Mouse (Mus musculus): Measurements from ENCODE around the gene Magea6.
"Not testable (repeated sequence)": the region's sequence is repeated elsewhere in the genome, so short reads cannot be mapped to it uniquely, and the experiment has no call there.

Magea6 gene

DNA sequence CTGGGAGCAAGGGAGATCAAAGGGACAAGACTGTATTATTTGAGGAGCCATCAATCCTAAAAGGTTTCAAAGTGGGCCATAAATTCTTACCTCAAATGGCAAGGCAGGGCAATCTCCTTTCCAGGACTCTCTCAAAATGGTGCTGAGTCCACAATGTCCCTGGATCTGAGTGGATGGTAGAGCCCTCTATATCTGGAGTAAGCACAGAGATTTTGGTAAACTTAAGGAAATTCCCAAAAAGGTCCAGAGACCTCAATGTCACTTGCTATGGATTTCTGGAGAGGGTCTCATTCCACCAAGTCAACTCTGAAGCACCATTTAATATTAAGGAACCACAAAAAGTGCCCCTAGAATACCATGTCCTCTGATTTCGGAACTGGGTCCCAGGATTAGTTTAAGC is at the start of gene Magea6:
Gene Magea6, minus strand, starts transcription at position 101 of the 400 bp plus-strand sequence.
- not testable (repeated sequence) for H3K27me3 ChIP-seq (ENCODE audit: insufficient read depth, low read length); H3K9me3 ChIP-seq (ENCODE audit: low read length); H3K4me3 ChIP-seq (replicated peaks; ENCODE audit: low read length); H3K4me1 ChIP-seq (replicated peaks; ENCODE audit: low read depth, low read length); H3K36me3 ChIP-seq (ENCODE audit: insufficient read depth, low read length)

GRCm38 (mm10) chrX:154949405-154949804 is 13.6 kb upstream of the Magea6 start, which contains the start of gene Magea3:
Magea3 (minus strand) TSS chrX:154949505.
- H3K4me1 ChIP-seq (replicated peaks; ENCODE audit: low read depth, low read length); H3K4me3 ChIP-seq (replicated peaks; ENCODE audit: low read length); H3K36me3 ChIP-seq (ENCODE audit: insufficient read depth, low read length); H3K27me3 ChIP-seq (ENCODE audit: insufficient read depth, low read length); H3K9me3 ChIP-seq (ENCODE audit: low read length): not testable (repeated sequence)

DNA sequence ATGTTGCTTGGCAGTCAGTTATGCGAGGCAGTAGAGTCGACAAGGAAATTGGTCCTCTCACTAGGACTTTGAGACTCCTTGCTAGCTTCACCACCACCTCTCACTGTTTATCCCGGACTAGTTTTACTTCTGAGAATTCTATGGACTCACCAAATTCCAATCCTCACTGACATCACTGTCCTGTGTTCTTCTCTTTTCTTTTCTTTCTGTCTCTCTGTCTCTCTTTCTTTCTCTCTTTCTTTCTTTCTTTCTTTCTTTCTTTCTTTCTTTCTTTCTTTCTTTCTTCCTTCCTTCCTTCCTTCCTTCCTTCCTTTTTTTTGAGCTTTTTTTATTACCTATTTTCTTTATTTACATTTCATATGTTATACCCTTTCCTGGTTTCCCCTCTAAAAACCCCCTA is 45.6 kb downstream of the Magea6 start, which contains the start of gene Cldn34b1:
Gene Cldn34b1, minus strand, starts transcription at position 101 of the 400 bp plus-strand sequence.
- not testable (repeated sequence) for H3K27me3 ChIP-seq (ENCODE audit: insufficient read depth, low read length); H3K36me3 ChIP-seq (ENCODE audit: insufficient read depth, low read length); H3K9me3 ChIP-seq (ENCODE audit: low read length); H3K4me3 ChIP-seq (replicated peaks; ENCODE audit: low read length); H3K4me1 ChIP-seq (replicated peaks; ENCODE audit: low read depth, low read length)
